Mouse (Mus musculus): ENCODE data around the gene B4galt5. TPM values are rescaled to one million over a fixed set of nuclear protein-coding genes. Genes with fewer than 3 reads are reported as not detected.

B4galt5 gene
- polyA plus RNA-seq, 1 experiment: 69.9 TPM

DNA sequence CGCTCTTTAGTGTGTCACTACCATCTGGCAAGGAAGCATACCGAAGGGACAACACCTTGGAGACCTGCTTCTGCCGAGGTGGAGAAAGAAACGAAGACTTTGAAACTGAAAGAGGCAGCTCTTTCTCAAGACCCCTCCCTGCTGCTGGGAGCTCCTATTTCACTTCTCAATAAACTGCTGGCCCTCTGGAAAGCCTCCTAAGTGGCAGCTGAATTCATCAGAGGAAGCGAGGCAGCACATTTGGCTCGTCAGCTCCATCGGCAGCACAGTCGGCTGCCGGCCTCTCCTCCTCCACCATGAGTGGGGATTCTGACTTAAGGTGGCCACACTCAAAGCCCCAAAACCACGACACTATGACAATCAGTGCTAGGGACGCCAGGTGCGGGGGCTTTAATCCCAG lies 41.3 kb downstream of the B4galt5 start:
- H3K4me3 ChIP-seq (ENCODE audit: insufficient read depth, low read length): no peak overlapping the region
- no peak overlapping the region for H3K27ac ChIP-seq (ENCODE audit: insufficient read depth, low read depth, low read length)
- H3K4me1 ChIP-seq (ENCODE audit: control insufficient read depth, insufficient read depth, low read length): peaks cover under 1% of the 10 kb centered on the region; the same call in 1 of the 2 replicates
- TF ChIP-seq CTCF (IDR thresholded peaks at IDR 0.05; ENCODE audit: low read depth, low read length) (no peak), POLR2A (IDR thresholded peaks at IDR 0.05; ENCODE audit: borderline replicate concordance, low read depth, low read length) (no peak)

DNA sequence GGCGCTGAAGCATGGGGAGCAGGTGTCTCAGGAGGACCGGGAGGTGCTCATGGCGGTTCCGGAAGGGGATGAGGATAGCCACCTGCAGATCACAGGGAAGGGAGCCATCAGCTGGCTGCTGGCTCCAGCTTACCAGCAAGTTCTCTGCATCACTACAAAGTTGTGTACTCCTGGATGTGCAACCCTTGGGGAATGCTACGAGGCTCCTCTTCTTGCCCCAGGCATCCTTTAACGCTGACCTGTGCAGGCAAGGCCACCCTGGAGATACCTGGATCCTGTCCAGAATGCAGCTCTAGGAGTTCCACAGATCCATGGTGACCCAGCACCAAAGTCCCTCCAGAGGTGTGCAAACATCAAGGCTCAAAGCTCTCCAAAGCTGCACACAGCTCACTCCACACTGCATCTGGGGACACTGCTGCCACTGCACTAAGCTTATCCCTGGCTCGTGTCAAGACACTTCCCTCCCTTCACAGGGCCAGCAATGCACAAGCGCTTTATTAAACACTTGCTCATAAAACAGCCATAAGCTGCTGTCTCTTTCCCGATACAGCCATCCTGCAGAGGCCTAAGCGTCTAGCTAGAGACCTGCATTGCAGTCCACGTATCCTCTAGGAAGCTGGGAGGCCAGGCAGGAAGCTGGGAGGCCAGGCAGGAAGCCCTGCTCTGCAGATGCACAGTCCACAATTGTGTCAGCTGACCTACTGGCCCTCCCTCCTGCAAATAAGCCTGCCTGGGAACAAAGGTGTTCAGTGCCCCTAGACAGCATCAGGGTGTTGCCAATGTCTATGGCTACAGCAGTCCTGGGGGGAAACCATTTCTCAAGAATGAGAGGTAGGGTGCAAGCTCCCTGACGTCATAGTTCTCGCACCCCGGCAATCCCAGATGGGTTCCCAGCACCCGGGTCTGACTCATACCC lies 42.1 kb downstream of the B4galt5 start:
- no peak overlapping the region for H3K27ac ChIP-seq (ENCODE audit: insufficient read depth, low read depth, low read length)
- TF ChIP-seq POLR2A (IDR thresholded peaks at IDR 0.05; ENCODE audit: borderline replicate concordance, low read depth, low read length): no peak
- TF ChIP-seq CTCF (IDR thresholded peaks at IDR 0.05; ENCODE audit: low read depth, low read length): no peak

DNA sequence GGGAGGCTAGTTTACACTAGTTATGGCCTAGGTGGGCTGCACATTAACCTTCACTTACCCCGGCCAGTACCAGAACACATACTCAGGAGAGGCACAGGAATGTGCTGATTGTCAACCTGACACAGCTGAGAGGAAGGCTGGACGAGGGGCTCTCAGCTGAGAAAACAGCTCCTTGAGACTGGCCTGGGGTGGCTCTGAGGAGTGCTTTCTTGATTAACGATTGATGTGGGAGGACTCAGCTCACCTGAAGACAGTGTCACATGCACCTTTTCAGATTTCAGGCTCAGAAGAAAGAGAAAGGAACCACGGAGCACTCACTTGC lies 42.7 kb downstream of the B4galt5 start:
- no peak overlapping the region for H3K27ac ChIP-seq (ENCODE audit: insufficient read depth, low read depth, low read length)
- no peak overlapping the region for H3K4me3 ChIP-seq (ENCODE audit: insufficient read depth, low read length)
- H3K4me1 ChIP-seq (ENCODE audit: control insufficient read depth, insufficient read depth, low read length): no peaks in the 10 kb centered on the region
- TF ChIP-seq POLR2A (IDR thresholded peaks at IDR 0.05; ENCODE audit: borderline replicate concordance, low read depth, low read length): no peak
- TF ChIP-seq CTCF (IDR thresholded peaks at IDR 0.05; ENCODE audit: low read depth, low read length): no peak

More for the DNA sequence above, 42.1 kb downstream of the B4galt5 start:
- Histone ChIP-seq H3K4me1 (ENCODE audit: control insufficient read depth, insufficient read depth, low read length) (no peaks in the 10 kb centered on the region), H3K4me3 (ENCODE audit: insufficient read depth, low read length) (no peak overlapping the region)

DNA sequence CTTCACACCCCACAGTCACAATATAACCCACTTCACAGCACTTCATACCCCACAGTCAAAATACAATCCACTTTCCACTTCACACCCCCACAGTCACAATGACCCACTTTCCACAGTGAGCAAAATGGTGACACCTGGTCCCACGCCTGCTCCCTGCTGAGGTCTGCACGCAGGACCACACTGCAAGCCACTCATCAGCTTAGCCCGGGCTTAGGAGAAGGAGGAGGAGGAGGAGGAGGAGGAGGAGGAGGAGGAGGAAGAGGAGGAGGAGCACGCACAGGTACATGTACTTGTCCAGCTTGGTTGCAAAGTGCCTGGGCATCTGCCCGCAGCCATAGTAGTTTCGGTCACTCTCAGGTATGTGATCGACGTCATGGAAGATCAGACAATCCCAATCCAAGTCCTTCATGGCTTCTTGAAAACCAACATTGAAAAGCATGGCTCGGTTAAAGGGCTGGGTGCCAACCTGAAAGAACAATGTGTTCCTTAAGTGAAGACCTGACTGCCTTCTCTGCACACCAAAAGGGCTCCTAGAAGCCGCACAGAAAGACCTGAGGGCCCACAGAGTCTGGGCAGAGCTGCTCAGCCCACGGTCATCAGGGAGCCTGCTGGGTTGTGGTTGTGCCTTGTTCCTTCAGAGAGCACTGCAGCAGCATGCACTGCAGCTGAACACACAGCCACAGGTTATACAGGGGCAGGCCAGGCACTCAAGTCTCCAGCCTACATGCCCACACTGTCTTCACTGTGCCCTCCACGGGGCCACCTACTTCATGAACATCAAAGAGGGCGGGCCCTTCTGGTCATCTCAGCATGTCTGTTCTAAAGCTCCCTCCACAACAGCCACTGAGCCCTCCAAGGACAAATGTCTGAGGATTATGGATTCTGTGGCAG lies 43.4 kb downstream of the B4galt5 start:
- TF ChIP-seq CTCF (IDR thresholded peaks at IDR 0.05; ENCODE audit: low read depth, low read length): no peak
- TF ChIP-seq POLR2A (IDR thresholded peaks at IDR 0.05; ENCODE audit: borderline replicate concordance, low read depth, low read length): no peak
- Histone ChIP-seq H3K4me3 (ENCODE audit: insufficient read depth, low read length) (no peak overlapping the region), H3K27ac (ENCODE audit: insufficient read depth, low read depth, low read length) (no peak overlapping the region), H3K4me1 (ENCODE audit: control insufficient read depth, insufficient read depth, low read length) (no peaks in the 10 kb centered on the region)

DNA sequence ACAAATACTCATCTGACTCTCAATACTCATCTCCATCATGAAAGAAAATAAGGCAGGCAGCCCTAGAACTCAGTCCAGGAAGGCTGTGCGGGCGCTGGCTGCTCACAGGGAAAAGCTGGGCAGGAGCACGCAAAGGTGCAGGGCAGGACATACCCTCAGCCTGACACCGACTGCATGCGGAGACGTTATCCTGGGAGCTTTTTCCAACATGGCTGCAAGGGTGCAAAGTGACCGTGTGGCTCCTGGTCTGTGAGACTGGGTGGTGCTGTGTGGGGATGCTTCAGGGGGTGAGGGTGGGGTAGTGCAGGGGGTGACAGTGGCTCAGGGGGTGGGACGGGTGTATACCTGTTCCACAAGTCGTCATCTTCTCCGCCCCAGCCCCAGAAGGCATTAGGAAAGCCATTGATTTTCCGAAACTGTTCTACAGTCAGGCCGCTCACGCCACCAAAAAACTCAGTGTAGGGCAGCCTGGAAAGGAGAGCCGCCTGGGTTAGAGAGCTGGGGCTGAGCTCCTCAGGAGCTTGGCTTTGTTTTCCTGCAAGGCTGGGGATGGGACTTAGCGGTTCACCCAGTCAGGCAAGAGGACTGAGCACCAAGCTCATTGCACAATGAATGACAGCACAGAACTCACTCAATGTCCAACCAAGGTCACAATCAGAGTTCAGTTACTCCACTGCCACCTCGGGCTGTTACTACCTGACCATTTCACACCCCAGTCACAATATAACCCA lies 44.2 kb downstream of the B4galt5 start:
- Histone ChIP-seq H3K4me1 (ENCODE audit: control insufficient read depth, insufficient read depth, low read length) (peaks cover 6% of the 10 kb centered on the region), H3K4me3 (ENCODE audit: insufficient read depth, low read length) (no peak overlapping the region), H3K27ac (ENCODE audit: insufficient read depth, low read depth, low read length) (no peak overlapping the region)
- TF ChIP-seq CTCF (IDR thresholded peaks at IDR 0.05; ENCODE audit: low read depth, low read length): no peak
- no peak for TF ChIP-seq POLR2A (IDR thresholded peaks at IDR 0.05; ENCODE audit: borderline replicate concordance, low read depth, low read length)

DNA sequence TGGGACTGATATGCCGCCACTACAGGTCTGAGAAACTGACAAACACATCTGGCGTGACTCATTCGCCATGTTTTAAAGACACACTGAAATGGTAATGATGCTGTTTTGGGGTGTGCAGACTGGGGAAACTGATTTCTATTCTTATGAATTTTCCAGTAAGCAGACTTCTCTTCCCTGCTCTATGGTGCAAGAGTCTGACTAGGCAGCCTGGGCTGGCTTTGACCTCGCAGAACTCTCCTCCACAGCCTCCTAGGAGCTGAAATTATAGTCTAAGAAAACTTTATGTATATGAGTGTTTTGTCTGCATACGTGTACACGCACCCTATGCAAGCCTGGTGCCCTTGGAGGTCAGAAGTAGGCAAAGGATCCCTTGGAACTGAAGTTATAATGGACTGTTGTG lies 45.2 kb downstream of the B4galt5 start:
- TF ChIP-seq CTCF (IDR thresholded peaks at IDR 0.05; ENCODE audit: low read depth, low read length) (no peak), POLR2A (IDR thresholded peaks at IDR 0.05; ENCODE audit: borderline replicate concordance, low read depth, low read length) (no peak)
- H3K4me3 ChIP-seq (ENCODE audit: insufficient read depth, low read length): no peak overlapping the region
- peaks cover 11% of the 10 kb centered on the region for H3K4me1 ChIP-seq (ENCODE audit: control insufficient read depth, insufficient read depth, low read length)
- H3K27ac ChIP-seq (ENCODE audit: insufficient read depth, low read depth, low read length): no peak overlapping the region

DNA sequence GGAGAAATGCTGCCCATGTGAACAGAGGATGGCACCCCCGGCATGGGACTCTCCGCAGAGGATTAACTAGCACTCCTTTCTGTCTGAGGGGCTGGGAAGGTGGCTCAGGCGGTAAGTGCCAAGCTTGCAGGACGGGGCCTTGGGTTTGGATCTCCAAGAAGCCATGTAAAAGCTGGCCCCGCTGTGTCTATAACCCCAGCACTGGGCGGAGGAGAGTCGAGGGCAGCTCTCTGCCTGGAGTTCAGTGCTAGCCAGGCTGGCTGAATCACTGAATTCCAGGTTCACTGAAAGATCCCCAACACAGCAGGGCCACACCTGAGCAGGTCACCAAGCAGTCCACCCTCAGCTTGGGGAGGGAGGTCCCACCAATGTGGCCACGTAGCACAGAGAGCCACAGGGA lies 45.8 kb downstream of the B4galt5 start:
- TF ChIP-seq CTCF (IDR thresholded peaks at IDR 0.05; ENCODE audit: low read depth, low read length) (no peak), POLR2A (IDR thresholded peaks at IDR 0.05; ENCODE audit: borderline replicate concordance, low read depth, low read length) (no peak)
- Histone ChIP-seq H3K27ac (ENCODE audit: insufficient read depth, low read depth, low read length) (no peak overlapping the region), H3K4me3 (ENCODE audit: insufficient read depth, low read length) (no peak overlapping the region), H3K4me1 (ENCODE audit: control insufficient read depth, insufficient read depth, low read length) (peaks cover 11% of the 10 kb centered on the region)

DNA sequence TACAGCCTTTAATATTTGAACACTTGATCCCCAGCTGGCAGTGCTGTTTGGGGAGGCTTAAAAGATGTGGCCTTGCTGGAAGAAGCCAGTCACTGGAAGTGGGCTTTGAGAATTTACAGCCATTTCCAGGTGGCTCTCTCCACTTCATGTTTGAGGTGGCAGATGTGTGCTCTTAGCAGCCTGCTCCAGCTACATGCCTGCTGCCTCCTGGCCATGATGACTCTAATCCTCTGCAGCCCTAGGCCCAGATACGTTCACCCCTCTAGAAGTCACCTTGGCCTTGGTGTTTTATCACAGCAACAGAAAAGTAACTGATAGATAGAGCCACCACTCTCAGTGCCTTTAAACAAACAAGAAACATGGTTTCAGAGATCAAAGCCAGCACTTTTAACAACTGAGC lies 46.3 kb downstream of the B4galt5 start:
- Histone ChIP-seq H3K4me3 (ENCODE audit: insufficient read depth, low read length) (no peak overlapping the region), H3K27ac (ENCODE audit: insufficient read depth, low read depth, low read length) (no peak overlapping the region), H3K4me1 (ENCODE audit: control insufficient read depth, insufficient read depth, low read length) (peaks cover 11% of the 10 kb centered on the region)
- TF ChIP-seq CTCF (IDR thresholded peaks at IDR 0.05; ENCODE audit: low read depth, low read length) (no peak), POLR2A (IDR thresholded peaks at IDR 0.05; ENCODE audit: borderline replicate concordance, low read depth, low read length) (no peak)

DNA sequence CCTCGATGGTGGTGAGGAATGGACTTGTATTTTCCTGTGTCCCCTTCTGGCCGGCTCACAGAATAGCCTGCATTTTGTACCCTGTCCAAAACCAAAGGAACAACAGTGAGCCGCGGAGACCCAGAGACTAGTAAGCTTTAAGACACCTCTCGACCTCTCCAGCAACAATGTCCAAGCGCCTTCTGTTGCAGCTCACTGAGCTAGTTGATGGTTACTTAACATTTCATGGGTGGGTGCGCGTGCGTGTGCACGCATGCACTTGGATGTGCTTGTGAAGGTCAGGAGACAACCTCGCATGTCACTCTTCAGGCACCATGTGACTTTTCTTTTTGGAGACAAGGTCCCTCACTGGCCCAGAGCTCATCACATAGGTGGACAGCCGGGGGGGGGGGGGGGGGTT lies 47.0 kb downstream of the B4galt5 start:
- TF ChIP-seq POLR2A (IDR thresholded peaks at IDR 0.05; ENCODE audit: borderline replicate concordance, low read depth, low read length) (no peak), CTCF (IDR thresholded peaks at IDR 0.05; ENCODE audit: low read depth, low read length) (no peak)
- H3K4me3 ChIP-seq (ENCODE audit: insufficient read depth, low read length): no peak overlapping the region
- H3K4me1 ChIP-seq (ENCODE audit: control insufficient read depth, insufficient read depth, low read length): peaks cover 11% of the 10 kb centered on the region
- H3K27ac ChIP-seq (ENCODE audit: insufficient read depth, low read depth, low read length): no peak overlapping the region
